ENCODE assay signal across 19 mouse cellular contexts in the genomic region with DNA sequence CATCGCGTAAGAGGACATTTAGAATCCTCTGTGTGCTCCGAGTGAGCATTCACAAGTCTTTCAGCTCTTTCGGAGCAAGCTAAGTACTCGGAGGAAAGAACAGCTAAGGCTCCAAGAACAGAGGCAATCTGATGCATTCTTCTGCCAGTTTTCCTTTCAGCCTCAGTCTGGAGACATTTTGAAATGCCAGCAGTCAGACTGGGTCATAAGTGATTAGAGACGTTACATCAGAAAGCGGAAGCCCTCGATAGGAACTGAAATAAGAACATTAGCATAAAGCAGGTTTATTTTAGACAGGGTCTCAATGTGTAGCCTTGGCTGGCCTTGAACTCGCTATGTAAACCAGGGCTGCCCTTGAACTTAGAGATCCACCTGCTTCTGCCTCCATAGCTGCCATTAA. TPM values are rescaled to one million over a fixed set of nuclear protein-coding genes. Genes with fewer than 3 reads are reported as not detected.
DNase-seq lines count a peak whose midpoint lies in the region; ATAC-seq and TF ChIP-seq lines count a peak whose summit lies in the region.
"Had no signal": no experiment of that assay in that cellular context is flagged by ENCODE, and none has a peak within 500 bp of the region (broad histone marks: within the 10 kb centered on the region; RNA-seq: fewer than 3 reads in every experiment).

No protein-coding gene starts in this region.

- H3K9ac ChIP-seq in forebrain, embryonic 14.5 days (ENCODE audit: low read length), result no peak overlapping the region
- H3K9ac ChIP-seq in forebrain, embryonic 12.5 days, result no peak overlapping the region
- no peak overlapping the region for H3K9ac ChIP-seq in heart, embryonic 15.5 days
- no peak overlapping the region for H3K9ac ChIP-seq in lung, embryonic 14.5 days
- H3K9ac ChIP-seq in limb, embryonic 15.5 days, result no peak overlapping the region
- H3K9ac ChIP-seq: intestine, embryonic 15.5 days; liver, embryonic 12.5 days; stomach, embryonic 15.5 days had no signal

- no peaks in the 10 kb centered on the region for H3K4me1 ChIP-seq in forebrain, embryonic 14.5 days (ENCODE audit: control insufficient read depth, insufficient read depth, low read length)
- H3K4me1 ChIP-seq in forebrain, embryonic 12.5 days, result peaks cover 4% of the 10 kb centered on the region; the same call in 1 of the 2 replicates
- H3K4me1 ChIP-seq in heart, embryonic 15.5 days (replicated peaks), result peaks cover 42% of the 10 kb centered on the region
- no peaks in the 10 kb centered on the region for H3K4me1 ChIP-seq in lung, embryonic 14.5 days (ENCODE audit: insufficient read depth)
- H3K4me1 ChIP-seq in limb, embryonic 15.5 days, result peaks cover 31% of the 10 kb centered on the region
- H3K4me1 ChIP-seq: liver, embryonic 12.5 days had no signal

- TF ChIP-seq CTCF in lung, embryonic 14.5 days (IDR thresholded peaks at IDR 0.05; ENCODE audit: low read depth), result no peak

- intact Hi-C loops in heart, postnatal 14 days (cut with DNase I), result loop anchor here (2.0 kb wide), 1 partner anchor 17 kb away; no protein-coding TSS in a partner anchor

- H3K4me2 ChIP-seq in forebrain, embryonic 14.5 days (ENCODE audit: low read length), result no peak overlapping the region
- H3K4me2 ChIP-seq in forebrain, embryonic 12.5 days, result no peak overlapping the region
- no peak overlapping the region for H3K4me2 ChIP-seq in heart, embryonic 15.5 days
- no peak overlapping the region for H3K4me2 ChIP-seq in lung, embryonic 14.5 days
- no peak overlapping the region for H3K4me2 ChIP-seq in limb, embryonic 15.5 days
- H3K4me2 ChIP-seq: intestine, embryonic 15.5 days; liver, embryonic 12.5 days; stomach, embryonic 15.5 days had no signal

- H3K9me3 ChIP-seq in forebrain, embryonic 14.5 days (replicated peaks; ENCODE audit: control insufficient read depth, low read length), result no peaks in the 10 kb centered on the region
- no peaks in the 10 kb centered on the region for H3K9me3 ChIP-seq in forebrain, embryonic 12.5 days
- no peaks in the 10 kb centered on the region for H3K9me3 ChIP-seq in heart, embryonic 15.5 days (replicated peaks)
- H3K9me3 ChIP-seq in lung, embryonic 14.5 days (ENCODE audit: low read depth, low read length), result no peaks in the 10 kb centered on the region
- H3K9me3 ChIP-seq in limb, embryonic 15.5 days, result no peaks in the 10 kb centered on the region
- H3K9me3 ChIP-seq: intestine, embryonic 15.5 days; liver, embryonic 12.5 days; midbrain, embryonic 10.5 days; stomach, embryonic 15.5 days had no signal

- peak; percentile 6 for DNase-seq in forebrain, embryonic 14.5 days (ENCODE audit: low spot score)
- DNase-seq in heart, postnatal 14 days, result no peak
- DNase-seq in lung, embryonic 14.5 days, result no peak
- DNase-seq in lung, postnatal 10 days, result no peak
- DNase-seq in urinary bladder, postnatal 25 days (ENCODE audit: low spot score), result no peak
- DNase-seq: adrenal gland, postnatal 36 days; embryo, embryonic 11 days; lung, postnatal 14 days; thymus, postnatal 14 days had no signal

- no peaks in the 10 kb centered on the region for H3K36me3 ChIP-seq in forebrain, embryonic 14.5 days (ENCODE audit: control insufficient read depth, insufficient read depth, low read length)
- H3K36me3 ChIP-seq in forebrain, embryonic 12.5 days (replicated peaks), result no peaks in the 10 kb centered on the region
- no peaks in the 10 kb centered on the region for H3K36me3 ChIP-seq in heart, embryonic 15.5 days
- H3K36me3 ChIP-seq in lung, embryonic 14.5 days (ENCODE audit: insufficient read depth), result no peaks in the 10 kb centered on the region
- H3K36me3 ChIP-seq in limb, embryonic 15.5 days, result no peaks in the 10 kb centered on the region
- H3K36me3 ChIP-seq: intestine, embryonic 15.5 days; liver, embryonic 12.5 days; midbrain, embryonic 10.5 days; stomach, embryonic 15.5 days had no signal

- 71% methylated on average over 9 of the region's 9 CpGs for WGBS in forebrain, embryonic 14.5 days
- WGBS in forebrain, embryonic 12.5 days, result 90% methylated on average over 9 of the region's 9 CpGs
- 71% methylated on average over 9 of the region's 9 CpGs for WGBS in heart, embryonic 15.5 days
- WGBS in lung, embryonic 14.5 days, result 81% methylated on average over 9 of the region's 9 CpGs
- WGBS in limb, embryonic 15.5 days, result 81% methylated on average over 9 of the region's 9 CpGs

- no peak overlapping the region for H3K4me3 ChIP-seq in forebrain, embryonic 14.5 days (ENCODE audit: low read depth, low read length)
- H3K4me3 ChIP-seq in forebrain, embryonic 12.5 days (replicated peaks), result no peak overlapping the region
- no peak overlapping the region for H3K4me3 ChIP-seq in heart, embryonic 15.5 days
- no peak overlapping the region for H3K4me3 ChIP-seq in lung, embryonic 14.5 days (ENCODE audit: low read depth, low read length)
- no peak overlapping the region for H3K4me3 ChIP-seq in limb, embryonic 15.5 days
- H3K4me3 ChIP-seq: erythroblast, embryonic 14.5 days; intestine, embryonic 15.5 days; liver, embryonic 12.5 days; midbrain, embryonic 10.5 days; stomach, embryonic 15.5 days had no signal

- peak overlapping the region; percentile 45; the same call in 1 of the 2 replicates for H3K27ac ChIP-seq in forebrain, embryonic 14.5 days (ENCODE audit: low read depth, low read length)
- no peak overlapping the region for H3K27ac ChIP-seq in forebrain, embryonic 12.5 days
- peak overlapping the region; percentile 50 for H3K27ac ChIP-seq in heart, embryonic 15.5 days
- peak overlapping the region; percentile 44; the same call in 1 of the 2 replicates for H3K27ac ChIP-seq in lung, embryonic 14.5 days (ENCODE audit: low read depth)
- peak overlapping the region; percentile 40; the same call in 1 of the 2 replicates for H3K27ac ChIP-seq in limb, embryonic 15.5 days
- H3K27ac ChIP-seq: intestine, embryonic 15.5 days; kidney, postnatal 0 days; liver, embryonic 12.5 days; midbrain, embryonic 10.5 days; stomach, embryonic 15.5 days had no signal

- peak; percentile 42; the same call in 1 of the 2 replicates for ATAC-seq in forebrain, embryonic 14.5 days
- no peak for ATAC-seq in forebrain, embryonic 12.5 days (ENCODE audit: low FRiP score)
- ATAC-seq in heart, embryonic 15.5 days (replicated peaks; ENCODE audit: insufficient number of reproducible peaks, insufficient read depth, low FRiP score, low read depth), result no peak
- no peak for ATAC-seq in lung, embryonic 14.5 days (ENCODE audit: insufficient read depth)
- no peak for ATAC-seq in limb, embryonic 15.5 days (ENCODE audit: insufficient number of reproducible peaks, low FRiP score, low TSS enrichment, low read depth)
- ATAC-seq: activated CD4-positive, CD25-positive, alpha-beta regulatory T cell, adult 4 months; liver, embryonic 12.5 days had no signal

- no peaks in the 10 kb centered on the region for H3K27me3 ChIP-seq in forebrain, embryonic 14.5 days (replicated peaks; ENCODE audit: control insufficient read depth, insufficient read depth, low read length)
- no peaks in the 10 kb centered on the region for H3K27me3 ChIP-seq in forebrain, embryonic 12.5 days
- no peaks in the 10 kb centered on the region for H3K27me3 ChIP-seq in heart, embryonic 15.5 days
- H3K27me3 ChIP-seq in lung, embryonic 14.5 days (ENCODE audit: insufficient read depth, low read length), result no peaks in the 10 kb centered on the region
- no peaks in the 10 kb centered on the region for H3K27me3 ChIP-seq in limb, embryonic 15.5 days
- H3K27me3 ChIP-seq: intestine, embryonic 15.5 days; liver, embryonic 12.5 days; stomach, embryonic 15.5 days had no signal

RNA-seq across cellular contexts. Expression of gene Wwtr1, which starts 41.8 kb away (rescaled TPM):
- polyA plus RNA-seq in forebrain, embryonic 14.5 days (2014; fragmentation: Nextera tagmentation; extraction: Ambion mirVana), result 12.7 and 12.8 TPM in 2 replicates
- 10.7 and 11.5 TPM in 2 replicates for polyA plus RNA-seq in forebrain, embryonic 12.5 days (2016; fragmentation: Nextera tagmentation; extraction: Ambion mirVana)
- polyA plus RNA-seq in heart, embryonic 15.5 days (2015; fragmentation: Nextera tagmentation; extraction: Ambion mirVana), result 18.2 and 18.6 TPM in 2 replicates
- 10 to 100 TPM; 65.6 to 75.2 TPM for total RNA-seq in heart, postnatal 14 days (2021)
- polyA plus RNA-seq in lung, embryonic 14.5 days (2014; fragmentation: Nextera tagmentation; extraction: Ambion mirVana), result 23.4 and 24.8 TPM in 2 replicates
- polyA plus RNA-seq in limb, embryonic 15.5 days (2015; fragmentation: Nextera tagmentation; extraction: Ambion mirVana), result 36.2 and 39.4 TPM in 2 replicates
- polyA plus RNA-seq: erythroblast, embryonic 14.5 days had no signal
